Mouse (Mus musculus) urinary bladder, postnatal 25 days (tissue): ENCODE results near the gene Tspyl3.
A peak's percentile ranks its signal among the peaks of the same experiment; 100 is the strongest.
"Not testable (repeated sequence)": the region's sequence is repeated elsewhere in the genome, so short reads cannot be mapped to it uniquely, and the experiment has no call there.

ENCODE experiments used
- DNase-seq: peaks from one replicate; pipeline ENCODE4 v3.0.0; 2022; ENCODE audit warnings: low spot score

The Tspyl3 gene

GRCm38 (mm10) chr2:153224946-153225594, at the start of gene Tspyl3:
Gene Tspyl3, minus strand, starts transcription at chr2:153225441.
- DNase-seq: peak; percentile 16

DNA sequence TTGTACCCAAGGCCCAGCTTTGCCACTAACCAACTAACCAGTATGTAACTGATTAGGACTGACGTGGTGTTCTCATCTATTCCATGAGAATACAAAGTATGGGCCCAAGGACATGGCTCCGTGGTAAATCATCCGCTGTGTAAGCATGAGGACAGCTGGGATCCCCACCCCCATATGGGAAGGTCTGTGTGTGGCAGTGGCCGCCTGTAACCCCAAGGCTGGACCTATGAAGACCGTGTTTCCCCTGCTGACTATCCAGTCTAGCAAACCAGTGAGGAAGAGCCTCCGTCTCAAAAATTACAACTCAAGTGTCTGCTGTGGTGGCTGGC, 49.6 kb upstream of the Tspyl3 start:
- DNase-seq: no peak

- DNase-seq: not testable (repeated sequence)
Observed at GRCm38 (mm10) chr2:153274200-153274918, 49.1 kb upstream of the Tspyl3 start.

DNA sequence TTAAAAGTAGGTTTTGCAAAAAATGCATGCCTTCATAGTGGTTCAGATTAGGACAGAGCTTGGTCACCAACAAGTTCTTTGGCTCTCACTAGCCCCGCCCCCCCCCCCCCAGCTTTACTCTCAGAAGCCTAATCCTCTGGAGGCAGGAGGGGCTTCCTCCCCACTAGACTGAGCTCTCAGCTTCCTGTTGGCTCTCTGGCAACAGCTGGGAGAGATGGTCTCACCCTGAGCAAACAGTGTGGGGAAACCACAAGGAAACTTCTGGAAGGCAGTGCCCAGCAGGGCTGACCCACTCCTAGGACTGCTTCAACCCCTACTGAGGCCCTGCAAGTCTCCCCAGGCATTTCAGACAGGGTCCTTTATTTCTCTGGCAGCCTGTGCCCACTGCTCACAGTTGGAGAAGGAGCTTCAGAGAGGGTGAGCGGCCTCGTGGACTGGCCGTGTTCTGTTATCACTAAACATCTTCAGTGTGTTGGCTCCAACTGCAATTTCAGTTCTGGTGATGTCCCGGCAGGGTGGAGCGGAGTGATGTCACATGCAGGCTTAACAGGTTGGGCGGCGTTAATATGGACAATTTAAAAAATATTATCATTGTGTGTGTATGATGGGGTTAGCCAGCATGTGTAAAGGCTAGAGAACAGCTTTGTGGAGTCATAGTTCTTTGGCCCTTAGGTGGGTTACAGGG, 45.1 kb upstream of the Tspyl3 start:
- DNase-seq: not testable (repeated sequence)

GRCm38 (mm10) chr2:153267331-153267730, 42.1 kb upstream of the Tspyl3 start:
- no peak for DNase-seq

DNA sequence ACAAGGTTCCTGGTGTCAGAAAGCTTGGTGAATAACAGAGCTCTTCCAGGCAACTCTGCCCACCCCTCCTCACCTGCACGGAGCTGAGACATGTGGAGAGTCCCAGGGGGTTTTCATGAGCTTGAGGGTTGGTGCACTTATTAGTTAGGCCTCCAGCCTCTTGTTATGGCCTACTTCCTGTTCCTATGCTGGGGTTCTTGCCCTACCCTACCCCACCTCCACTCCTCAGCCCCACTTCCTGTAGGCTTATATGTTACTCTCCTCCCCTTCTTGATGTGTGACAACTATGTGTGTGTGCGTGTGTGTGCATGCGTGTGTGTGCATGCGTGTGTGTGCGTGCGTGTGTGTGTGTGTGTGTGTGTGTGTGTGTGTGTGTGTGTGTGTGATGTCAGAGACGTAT, 37.8 kb upstream of the Tspyl3 start:
- no peak for DNase-seq

GRCm38 (mm10) chr2:153259864-153260674, 34.8 kb upstream of the Tspyl3 start:
- DNase-seq: no peak

DNA sequence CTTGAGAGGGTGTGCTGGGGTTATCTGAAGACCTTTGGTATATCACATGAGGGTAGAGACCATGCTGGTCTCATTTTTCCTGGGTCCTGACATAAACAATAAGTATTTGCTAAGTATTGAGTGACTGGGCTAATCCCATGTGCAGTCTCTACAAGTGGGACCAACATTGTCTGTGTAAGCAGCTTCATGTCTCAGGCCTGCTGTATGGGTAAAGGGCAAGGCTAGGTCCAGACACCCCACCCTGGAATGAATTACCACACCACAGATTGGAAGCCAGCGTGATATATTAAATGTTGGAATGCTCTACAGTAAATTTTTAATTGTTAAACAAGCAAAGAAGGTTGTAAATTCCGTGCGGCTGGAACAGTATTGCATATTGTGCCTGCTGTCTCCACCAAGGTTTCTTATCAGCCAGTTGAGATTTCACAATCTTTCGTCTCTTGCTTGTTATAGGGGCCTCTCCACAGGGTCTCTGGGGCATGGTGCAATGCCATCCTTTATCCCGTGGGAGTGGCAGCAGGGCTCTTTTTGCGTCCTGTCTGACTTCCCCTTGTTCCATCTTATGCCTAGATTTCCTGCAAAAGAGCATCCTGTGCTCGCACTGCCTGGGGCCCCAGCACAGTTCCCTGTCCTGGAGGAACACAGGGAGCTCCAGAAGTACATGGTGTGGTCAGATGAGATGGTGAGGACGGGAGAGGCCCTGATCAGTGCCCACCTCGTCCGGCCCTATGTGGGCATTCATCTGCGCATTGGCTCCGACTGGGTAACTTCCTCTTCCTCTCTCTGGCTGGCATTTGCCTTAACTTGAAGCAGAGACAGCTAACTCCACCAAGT, 34.0 kb upstream of the Tspyl3 start:
- no peak for DNase-seq

DNA sequence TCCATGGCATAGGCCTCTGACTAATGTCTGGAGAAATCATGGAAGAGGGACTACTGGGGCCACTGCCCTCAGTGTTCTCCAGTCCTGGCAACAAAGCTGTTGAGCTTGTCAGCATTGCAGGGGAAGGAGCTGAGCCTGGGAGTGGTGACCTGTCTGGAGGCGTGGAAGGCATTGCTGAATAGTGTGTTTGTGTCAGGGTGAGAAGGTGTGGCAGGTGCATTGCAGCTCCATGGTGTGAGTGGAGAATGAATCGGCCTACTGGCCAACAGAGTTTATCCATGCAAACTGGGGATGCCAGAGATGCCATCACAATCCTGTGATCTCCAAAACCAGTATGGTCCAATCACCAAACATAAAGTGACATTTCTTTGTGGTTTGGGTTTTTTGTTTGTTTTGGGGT, 31.4 kb upstream of the Tspyl3 start:
- DNase-seq: no peak

DNA sequence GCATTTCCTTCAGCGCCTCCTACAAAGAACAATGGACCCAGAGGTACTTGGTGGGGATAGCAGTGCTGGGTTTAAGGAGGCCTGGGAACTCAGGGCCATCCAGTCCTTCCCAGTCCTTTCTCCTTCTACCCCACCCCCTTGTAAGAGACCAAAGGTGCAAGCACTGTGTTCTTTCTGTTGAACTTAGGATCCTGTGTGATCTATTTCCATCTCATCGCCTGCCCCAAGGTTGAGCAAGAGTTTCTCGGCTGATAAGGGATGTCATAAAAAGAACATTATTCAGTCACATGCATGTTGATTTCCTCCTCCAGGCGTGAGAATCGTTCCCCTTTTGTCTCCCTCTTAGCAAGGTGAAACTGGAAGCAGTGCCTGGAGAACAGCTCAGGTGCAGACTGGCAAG, 24.5 kb upstream of the Tspyl3 start:
- no peak for DNase-seq

- no peak for DNase-seq
Observed at GRCm38 (mm10) chr2:153242156-153242555, 16.9 kb upstream of the Tspyl3 start.

GRCm38 (mm10) chr2:153241250-153242014, 16.2 kb upstream of the Tspyl3 start, which contains the start of the genes Plagl2 and Pofut1:
Gene Plagl2, minus strand, starts transcription at chr2:153241426.
Gene Pofut1, plus strand, starts transcription at chr2:153241533.
- peak; percentile 89 for DNase-seq

- DNase-seq: no peak
Observed at GRCm38 (mm10) chr2:153240701-153241235, 15.5 kb upstream of the Tspyl3 start.

DNA sequence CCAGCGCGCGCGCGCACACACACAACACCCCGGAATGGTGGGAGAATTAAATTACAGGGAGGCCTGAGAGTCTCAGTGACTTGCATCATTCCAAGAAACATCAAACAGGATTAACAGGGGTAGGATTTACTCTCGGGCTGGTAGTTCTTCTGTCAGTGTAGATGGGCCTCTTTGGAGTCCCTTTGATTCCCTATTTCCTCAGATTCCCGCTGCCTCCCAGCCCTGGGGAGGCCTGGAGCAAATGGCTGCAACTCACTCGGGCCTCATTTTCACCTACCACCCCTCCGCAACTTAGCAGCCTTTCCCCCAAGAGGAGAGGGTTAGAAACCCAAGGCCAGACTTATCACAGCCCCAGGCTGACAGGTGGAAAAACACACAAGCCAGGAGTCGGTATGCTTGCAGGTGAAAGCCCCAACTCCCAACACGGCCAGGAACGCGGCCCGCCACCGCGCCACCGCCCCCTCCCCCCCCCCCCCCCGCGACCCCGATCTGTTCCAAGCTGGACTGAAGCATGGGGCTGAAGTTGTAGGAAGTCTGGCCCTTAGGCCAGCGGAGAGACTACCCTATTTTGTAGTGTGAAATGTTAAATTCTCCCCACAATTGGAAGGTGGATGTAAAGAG, 14.7 kb upstream of the Tspyl3 start:
- DNase-seq: no peak

DNA sequence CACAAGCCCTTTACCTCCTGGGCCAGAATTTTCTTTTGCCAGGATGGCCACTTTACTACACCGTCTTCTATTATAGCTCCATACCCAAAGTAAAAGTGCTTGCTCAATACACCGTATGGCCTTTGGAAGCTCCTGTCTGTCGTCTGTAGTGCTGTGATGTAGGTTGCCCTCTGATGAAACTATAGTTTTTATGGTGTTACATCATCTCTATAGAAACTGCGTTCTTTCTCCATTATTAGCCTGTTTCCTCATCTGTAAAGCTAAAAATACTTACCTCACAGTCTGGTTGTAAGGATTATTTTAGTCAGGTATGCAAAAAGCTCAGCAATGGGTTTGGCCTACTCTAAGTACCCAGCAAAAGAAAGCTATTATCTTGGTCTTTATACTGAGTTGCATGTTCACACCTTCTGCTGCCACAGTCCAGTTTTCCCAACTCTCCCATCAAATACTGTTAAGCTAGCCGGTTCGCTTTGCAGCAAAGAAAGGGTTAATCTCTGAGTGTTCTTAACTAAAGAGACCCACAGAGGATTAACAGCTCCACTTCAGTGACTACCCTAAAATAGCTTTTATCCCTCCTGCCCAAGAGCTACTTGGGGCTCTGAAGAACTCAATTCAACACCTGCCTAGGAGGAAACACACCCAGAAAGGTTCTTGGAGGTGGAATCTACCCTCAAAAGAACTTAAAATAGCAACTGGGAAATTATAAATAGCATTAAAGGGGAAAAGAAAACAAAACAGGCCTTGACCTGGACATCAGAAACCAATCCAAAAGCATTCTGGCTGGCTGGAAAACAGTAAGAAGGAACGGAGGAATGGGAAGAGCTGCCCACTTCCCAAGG, 14.0 kb upstream of the Tspyl3 start:
- DNase-seq: no peak

- no peak for DNase-seq
Observed at GRCm38 (mm10) chr2:153238406-153238805, 13.2 kb upstream of the Tspyl3 start.

GRCm38 (mm10) chr2:153237891-153238290, 12.7 kb upstream of the Tspyl3 start:
- no peak for DNase-seq

GRCm38 (mm10) chr2:153237193-153237592, 12.0 kb upstream of the Tspyl3 start:
- no peak for DNase-seq

GRCm38 (mm10) chr2:153228523-153228922, 3.3 kb upstream of the Tspyl3 start:
- DNase-seq: no peak
